Mouse (Mus musculus): ENCODE measurements around the gene Tyrobp. TPM values are rescaled to one million over a fixed set of nuclear protein-coding genes. Genes with fewer than 3 reads are reported as not detected.

Gene Tyrobp
- polyA plus RNA-seq, 1 experiment from 2014 or later, result 59.9 TPM

Other genes with a start within 250 kb of the Tyrobp start
- gene Zfp146, start 244.0 kb upstream of the Tyrobp start, polyA plus RNA-seq (2015; fragmentation: Nextera tagmentation; extraction: Ambion mirVana), result 9.2 and 9.7 TPM in 2 replicates
- 41.5 and 50.1 TPM in 2 replicates for gene Cox7a1, start 229.6 kb upstream of the Tyrobp start, polyA plus RNA-seq (2015; fragmentation: Nextera tagmentation; extraction: Ambion mirVana)
- gene Capns1, start 214.9 kb upstream of the Tyrobp start, polyA plus RNA-seq (2015; fragmentation: Nextera tagmentation; extraction: Ambion mirVana), result 80.2 and 86.9 TPM in 2 replicates
- 99.2 and 103 TPM in 2 replicates for gene Polr2i, start 181.8 kb upstream of the Tyrobp start, polyA plus RNA-seq (2015; fragmentation: Nextera tagmentation; extraction: Ambion mirVana)
- gene Tbcb, start 181.5 kb upstream of the Tyrobp start, polyA plus RNA-seq (2015; fragmentation: Nextera tagmentation; extraction: Ambion mirVana), result 139 and 142 TPM in 2 replicates
- not detected in 2 replicates for gene Ovol3, start 178.0 kb upstream of the Tyrobp start, polyA plus RNA-seq (2015; fragmentation: Nextera tagmentation; extraction: Ambion mirVana)
- gene Thap8, start 133.7 kb upstream of the Tyrobp start, polyA plus RNA-seq (2015; fragmentation: Nextera tagmentation; extraction: Ambion mirVana), result 0.22 and 0.37 TPM in 2 replicates
- gene Wdr62, start 133.3 kb upstream of the Tyrobp start, polyA plus RNA-seq (2015; fragmentation: Nextera tagmentation; extraction: Ambion mirVana), result 5.7 and 7.3 TPM in 2 replicates
- 20.9 and 22.1 TPM in 2 replicates for gene Clip3, start 122.0 kb upstream of the Tyrobp start, polyA plus RNA-seq (2015; fragmentation: Nextera tagmentation; extraction: Ambion mirVana)
- 68.8 and 70.6 TPM in 2 replicates for gene Alkbh6, start 105.0 kb upstream of the Tyrobp start, polyA plus RNA-seq (2015; fragmentation: Nextera tagmentation; extraction: Ambion mirVana)
- 58.9 and 59.7 TPM in 2 replicates for gene Syne4, start 99.0 kb upstream of the Tyrobp start, polyA plus RNA-seq (2015; fragmentation: Nextera tagmentation; extraction: Ambion mirVana)
- gene E130208F15Rik, start 92.0 kb upstream of the Tyrobp start, polyA plus RNA-seq (2015; fragmentation: Nextera tagmentation; extraction: Ambion mirVana), result 0.61 and 2.8 TPM in 2 replicates
- 13.8 and 14.3 TPM in 2 replicates for gene Sdhaf1, start 89.9 kb upstream of the Tyrobp start, polyA plus RNA-seq (2015; fragmentation: Nextera tagmentation; extraction: Ambion mirVana)
- 2.5 and 3.0 TPM in 2 replicates for gene Lrfn3, start 51.0 kb upstream of the Tyrobp start, polyA plus RNA-seq (2015; fragmentation: Nextera tagmentation; extraction: Ambion mirVana)
- 2.4 and 3.1 TPM in 2 replicates for gene Hcst, start 6.1 kb downstream of the Tyrobp start, polyA plus RNA-seq (2015; fragmentation: Nextera tagmentation; extraction: Ambion mirVana)
- gene Nfkbid, start 8.0 kb downstream of the Tyrobp start, polyA plus RNA-seq (2015; fragmentation: Nextera tagmentation; extraction: Ambion mirVana), result 2.6 TPM in 2 replicates
- gene Aplp1, start 31.8 kb downstream of the Tyrobp start, polyA plus RNA-seq (2015; fragmentation: Nextera tagmentation; extraction: Ambion mirVana), result 32.4 and 33.3 TPM in 2 replicates
- gene Kirrel2, start 43.9 kb downstream of the Tyrobp start, polyA plus RNA-seq (2015; fragmentation: Nextera tagmentation; extraction: Ambion mirVana), result 1.0 and 1.1 TPM in 2 replicates
- 0.94 and 1.8 TPM in 2 replicates for gene Nphs1, start 44.6 kb downstream of the Tyrobp start, polyA plus RNA-seq (2015; fragmentation: Nextera tagmentation; extraction: Ambion mirVana)
- 9.9 and 13.0 TPM in 2 replicates for gene Prodh2, start 79.9 kb downstream of the Tyrobp start, polyA plus RNA-seq (2015; fragmentation: Nextera tagmentation; extraction: Ambion mirVana)
- 5.6 and 6.4 TPM in 2 replicates for gene Arhgap33, start 121.3 kb downstream of the Tyrobp start, polyA plus RNA-seq (2015; fragmentation: Nextera tagmentation; extraction: Ambion mirVana)
- gene Hspb6, start 138.4 kb downstream of the Tyrobp start, polyA plus RNA-seq (2015; fragmentation: Nextera tagmentation; extraction: Ambion mirVana), result 48.4 and 53.8 TPM in 2 replicates
- 6.3 and 7.6 TPM in 2 replicates for gene Proser3, start 138.5 kb downstream of the Tyrobp start, polyA plus RNA-seq (2015; fragmentation: Nextera tagmentation; extraction: Ambion mirVana)
- 44.5 and 50.0 TPM in 2 replicates for gene Lin37, start 146.1 kb downstream of the Tyrobp start, polyA plus RNA-seq (2015; fragmentation: Nextera tagmentation; extraction: Ambion mirVana)
- 71.2 and 73.8 TPM in 2 replicates for gene U2af1l4, start 149.5 kb downstream of the Tyrobp start, polyA plus RNA-seq (2015; fragmentation: Nextera tagmentation; extraction: Ambion mirVana)
- gene Gm49396, start 149.6 kb downstream of the Tyrobp start, polyA plus RNA-seq (2015; fragmentation: Nextera tagmentation; extraction: Ambion mirVana), result 9.2 and 9.3 TPM in 2 replicates
- gene Psenen, start 149.9 kb downstream of the Tyrobp start, polyA plus RNA-seq (2015; fragmentation: Nextera tagmentation; extraction: Ambion mirVana), result 158 and 168 TPM in 2 replicates
- 3.7 and 5.4 TPM in 2 replicates for gene Igflr1, start 151.7 kb downstream of the Tyrobp start, polyA plus RNA-seq (2015; fragmentation: Nextera tagmentation; extraction: Ambion mirVana)
- 6.8 and 7.1 TPM in 2 replicates for gene Kmt2b, start 175.0 kb downstream of the Tyrobp start, polyA plus RNA-seq (2015; fragmentation: Nextera tagmentation; extraction: Ambion mirVana)
- 1.2 and 1.9 TPM in 2 replicates for gene Zbtb32, start 185.1 kb downstream of the Tyrobp start, polyA plus RNA-seq (2015; fragmentation: Nextera tagmentation; extraction: Ambion mirVana)
- 5.9 and 7.3 TPM in 2 replicates for gene Upk1a, start 199.1 kb downstream of the Tyrobp start, polyA plus RNA-seq (2015; fragmentation: Nextera tagmentation; extraction: Ambion mirVana)
- gene Cox6b1, start 212.4 kb downstream of the Tyrobp start, polyA plus RNA-seq (2015; fragmentation: Nextera tagmentation; extraction: Ambion mirVana), result 1,335 and 1,344 TPM in 2 replicates
- gene Etv2, start 222.1 kb downstream of the Tyrobp start, polyA plus RNA-seq (2015; fragmentation: Nextera tagmentation; extraction: Ambion mirVana), result not detected in 2 replicates
- 93.8 and 95.7 TPM in 2 replicates for gene Rbm42, start 236.6 kb downstream of the Tyrobp start, polyA plus RNA-seq (2015; fragmentation: Nextera tagmentation; extraction: Ambion mirVana)

Measured in intestine, embryonic 16.5 days (tissue).